Mouse (Mus musculus) frontal cortex, adult (tissue): ENCODE measurements around the gene Cpne6.

Source experiments
- ATAC-seq: cut with Nextera tagmentation; 2 replicates; pipeline ENCODE4 v1.9.2; 2017; ENCODE audit warnings: mild to moderate bottlenecking, moderate library complexity, mixed read lengths; ENCODE audit not compliant: low TSS enrichment

Cpne6 gene

DNA sequence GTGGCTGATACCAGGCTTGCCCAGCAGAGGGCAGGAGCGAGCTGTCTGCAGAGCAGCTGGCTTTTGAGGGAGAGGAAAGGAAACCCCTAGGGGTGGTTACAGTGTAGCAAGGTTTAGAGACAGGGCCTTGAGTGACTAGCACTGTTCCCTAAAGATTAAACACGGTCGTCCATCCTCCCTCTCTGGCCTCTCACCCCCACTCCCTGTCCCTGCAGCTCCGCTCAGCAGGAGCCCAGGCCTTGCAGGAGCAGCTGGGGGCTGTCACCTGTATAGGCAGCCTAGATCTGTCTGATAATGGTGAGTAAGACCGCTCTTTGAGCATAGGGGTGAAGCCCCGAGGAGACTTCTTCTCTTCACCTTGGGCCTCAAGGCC is 12.8 kb upstream of the Cpne6 start:
- peak; percentile 62 for ATAC-seq

DNA sequence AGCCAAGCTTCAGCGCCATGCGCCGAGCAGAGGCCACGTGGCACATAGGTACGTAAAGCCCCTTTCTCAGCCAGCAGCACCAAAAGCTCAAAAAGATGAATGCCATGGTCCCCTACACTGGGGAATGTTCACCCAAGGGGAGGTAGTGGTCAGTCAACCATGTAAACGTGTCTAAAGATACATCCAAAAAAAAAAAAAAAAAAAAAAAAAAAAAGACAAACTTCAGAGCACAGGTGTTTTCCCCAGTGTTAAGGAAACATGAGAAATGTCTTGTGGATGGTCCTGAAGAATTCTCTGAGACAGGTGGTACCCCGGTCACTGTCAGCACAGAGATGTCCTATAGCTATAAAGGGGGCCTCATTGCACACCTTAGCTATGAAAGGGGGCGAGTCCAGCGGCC is 4.6 kb upstream of the Cpne6 start:
- ATAC-seq = no peak

GRCm38 (mm10) chr14:55507801-55508200 is 2.4 kb upstream of the Cpne6 start:
- no peak for ATAC-seq

GRCm38 (mm10) chr14:55509540-55509939 is 705 bp upstream of the Cpne6 start:
- ATAC-seq = no peak

- peak; percentile 60 for ATAC-seq
Observed at GRCm38 (mm10) chr14:55511037-55511436, 792 bp downstream of the Cpne6 start.

DNA sequence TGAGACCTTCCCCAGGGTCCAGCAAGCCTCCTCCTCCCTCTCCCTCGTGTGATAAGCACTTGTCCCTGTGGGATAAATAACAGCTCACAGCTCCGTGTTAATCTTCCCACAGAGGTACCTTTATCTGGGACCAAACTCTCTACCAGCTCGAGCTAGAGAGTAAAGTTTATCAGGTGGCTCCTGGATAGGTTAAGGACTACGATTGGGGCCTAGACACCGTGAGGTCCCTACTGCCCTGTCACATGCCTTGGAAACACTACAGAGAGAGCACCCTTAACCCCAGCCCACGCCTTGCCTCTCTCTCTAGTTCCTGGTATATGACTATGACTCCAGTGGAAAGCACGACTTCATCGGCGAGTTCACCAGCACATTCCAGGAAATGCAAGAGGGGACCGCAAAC is 3.7 kb downstream of the Cpne6 start:
- ATAC-seq = no peak

- no peak for ATAC-seq
Observed at GRCm38 (mm10) chr14:55515846-55516245, 5.6 kb downstream of the Cpne6 start.

DNA sequence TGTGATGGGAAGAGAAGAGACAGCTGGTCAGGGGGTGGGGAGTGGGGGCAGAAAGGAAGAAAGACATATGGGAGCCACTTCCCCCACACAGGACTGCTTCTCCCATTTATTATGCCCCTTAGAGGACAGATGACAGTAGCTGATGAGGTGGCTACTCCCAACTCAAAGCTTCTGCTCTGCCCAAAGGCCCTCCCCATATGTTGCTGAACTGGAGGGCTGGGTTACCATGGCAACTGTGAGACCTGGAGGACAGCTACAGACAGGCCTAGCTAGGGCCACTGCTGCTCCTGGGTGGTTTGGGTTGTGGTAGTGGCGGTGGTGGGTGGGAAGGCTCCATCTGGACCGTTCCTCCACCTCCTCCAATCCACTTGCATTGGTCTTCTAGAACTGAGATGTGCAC is 8.7 kb downstream of the Cpne6 start:
- peak; percentile 68 for ATAC-seq

GRCm38 (mm10) chr14:55519604-55520003 is 9.4 kb downstream of the Cpne6 start:
- 0 out of 2 replicates have a peak, but pooled peaks have one; percentile 11 for ATAC-seq

- ATAC-seq = peak; percentile 41
Observed at GRCm38 (mm10) chr14:55520451-55521361, 10.5 kb downstream of the Cpne6 start.

DNA sequence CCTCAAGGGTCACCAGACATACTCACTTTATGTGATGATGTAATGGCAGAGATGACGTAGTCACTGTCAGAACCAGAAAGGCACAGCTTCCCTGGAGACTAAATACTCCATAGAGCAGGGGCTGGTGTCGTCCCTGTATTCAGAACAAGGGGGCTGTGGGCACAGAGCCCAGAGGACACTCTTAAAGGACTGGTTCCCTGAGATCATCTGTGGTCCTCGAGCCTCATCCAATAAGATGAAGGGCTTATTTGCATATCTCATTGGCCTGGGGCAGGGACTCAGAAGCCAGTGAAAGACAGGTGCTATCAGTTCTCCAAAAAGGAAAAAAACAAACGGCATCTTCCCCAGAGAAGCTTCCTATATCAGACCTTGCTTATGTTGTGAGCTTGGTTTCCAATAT is 13.8 kb downstream of the Cpne6 start:
- no peak for ATAC-seq

DNA sequence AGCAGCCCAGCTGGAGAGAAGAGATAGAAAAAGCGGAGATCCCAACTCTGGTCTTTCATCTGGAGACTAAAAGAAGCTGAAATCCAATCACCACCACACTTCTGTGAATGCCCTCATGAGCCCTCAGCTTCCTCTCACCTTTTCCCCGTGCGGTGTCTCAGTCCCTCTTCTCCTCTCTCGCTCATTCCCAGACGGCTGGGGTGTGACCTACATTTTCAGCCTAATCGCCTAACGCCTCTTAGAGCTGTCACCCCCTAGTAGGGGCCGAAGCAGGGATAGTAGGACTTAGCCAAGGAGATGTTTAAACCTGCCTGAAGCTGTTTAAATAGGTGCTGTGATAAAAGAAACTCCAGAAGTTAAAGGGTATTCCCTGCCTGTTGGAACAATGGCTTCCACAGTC is 14.5 kb downstream of the Cpne6 start, which contains the start of gene Nrl:
Gene Nrl, minus strand, starts transcription at position 197 of the 400 bp plus-strand sequence.
- ATAC-seq = no peak

- no peak for ATAC-seq
Observed at GRCm38 (mm10) chr14:55526674-55527073, 16.4 kb downstream of the Cpne6 start.

DNA sequence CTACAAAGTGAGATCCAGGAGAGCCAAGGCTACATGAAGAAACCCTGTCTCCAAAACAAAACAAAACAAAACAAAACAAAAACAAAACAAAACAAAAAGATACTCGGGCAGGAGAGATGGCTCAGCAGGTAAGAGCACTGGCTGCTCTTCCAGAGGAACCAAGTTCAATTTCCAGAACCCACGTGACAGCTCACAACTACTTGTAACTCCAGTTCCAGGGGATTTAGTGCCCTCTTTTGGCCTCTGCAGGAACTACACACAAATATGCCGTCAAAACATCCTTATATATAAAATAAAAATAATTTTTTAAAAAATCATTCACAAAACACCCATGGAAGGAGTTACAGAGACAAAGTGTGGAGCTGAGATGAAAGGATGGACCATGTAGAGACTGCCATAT is 17.7 kb downstream of the Cpne6 start:
- no peak for ATAC-seq

DNA sequence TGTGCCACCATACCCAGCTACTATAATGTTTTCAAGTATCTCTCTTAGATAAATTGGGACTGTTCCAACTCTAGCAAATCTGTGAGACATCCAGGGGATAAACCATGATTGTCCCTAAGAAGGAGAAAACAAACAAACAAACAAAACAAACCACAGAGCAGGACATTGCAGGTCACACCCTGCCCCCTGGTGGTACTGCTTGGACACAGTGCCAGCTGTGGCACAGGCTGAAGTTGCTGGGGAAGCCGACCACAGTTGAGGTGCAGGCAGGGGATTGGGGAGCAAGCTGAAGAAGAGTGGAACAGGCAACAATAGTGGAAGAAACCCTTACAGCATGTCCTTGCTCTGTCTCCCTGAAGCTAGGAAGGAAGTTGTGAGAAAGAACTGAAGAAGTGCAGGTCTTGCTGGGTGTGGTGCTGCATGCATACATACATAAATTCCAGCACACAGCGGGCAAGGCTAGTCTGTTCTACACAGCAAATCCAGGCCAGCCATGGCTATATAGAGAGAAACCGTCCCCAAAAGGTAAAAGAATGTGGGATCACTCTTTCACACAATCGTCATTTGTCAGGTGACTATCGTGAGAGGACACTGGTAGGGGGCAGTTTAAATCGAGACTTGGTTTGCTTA is 26.0 kb downstream of the Cpne6 start:
- no peak for ATAC-seq

DNA sequence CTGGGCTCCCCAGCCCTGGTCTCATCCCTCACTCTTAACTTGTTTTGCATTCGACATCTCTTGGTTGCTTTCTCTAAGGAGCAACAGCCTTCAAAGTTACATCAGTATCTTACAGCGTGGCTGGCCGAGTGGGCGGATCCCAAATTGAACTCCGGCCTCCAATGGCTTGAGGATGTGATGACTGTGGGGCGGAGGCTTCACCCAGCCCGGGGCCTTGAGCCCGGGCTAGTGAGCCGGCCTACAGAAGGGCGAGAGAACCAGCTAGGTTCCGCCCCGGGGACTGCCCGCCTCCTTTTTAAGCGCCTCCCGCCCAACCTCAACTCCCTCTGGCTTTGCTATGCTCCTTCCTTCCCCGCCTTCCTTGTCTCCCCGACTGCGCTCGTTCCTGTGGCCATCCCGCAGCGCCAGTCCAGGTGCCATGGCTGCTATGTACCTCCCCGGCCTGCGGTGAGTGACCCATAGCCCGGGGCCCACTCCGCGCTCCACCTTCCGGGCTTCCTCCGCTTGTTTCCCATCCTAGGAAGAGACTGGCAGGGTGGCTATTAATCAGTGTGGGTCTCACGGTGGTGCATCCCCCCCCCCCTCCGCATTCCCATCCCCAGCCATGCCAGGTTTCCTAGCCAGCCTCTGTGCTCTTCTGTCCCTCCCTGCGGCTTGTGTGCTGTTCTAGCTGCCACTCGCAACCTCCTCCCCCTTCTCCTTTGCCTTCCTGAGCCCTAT is 30.0 kb downstream of the Cpne6 start, which contains the start of gene Pck2:
Gene Pck2, plus strand, starts transcription at position 200 of the 720 bp plus-strand sequence.
- ATAC-seq = peak; percentile 83

- peak; percentile 45 for ATAC-seq
Observed at GRCm38 (mm10) chr14:55540787-55541321, 30.6 kb downstream of the Cpne6 start.

DNA sequence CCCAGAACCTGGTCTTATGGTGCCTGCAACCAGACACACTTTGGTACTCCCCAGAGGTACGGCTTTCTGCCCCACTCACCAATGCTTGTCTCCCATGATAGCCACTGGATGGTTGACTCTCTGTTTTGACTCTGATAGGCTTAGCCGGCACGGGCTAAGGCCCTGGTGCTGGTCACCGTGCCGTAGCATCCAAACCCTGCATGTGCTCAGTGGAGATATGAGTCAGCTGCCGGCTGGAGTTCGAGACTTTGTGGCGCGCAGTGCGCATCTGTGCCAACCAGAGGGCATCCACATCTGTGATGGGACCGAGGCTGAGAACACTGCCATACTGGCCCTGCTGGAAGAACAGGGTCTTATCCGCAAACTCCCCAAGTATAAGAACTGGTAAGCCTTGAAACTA is 32.0 kb downstream of the Cpne6 start:
- no peak for ATAC-seq

- no peak for ATAC-seq
Observed at GRCm38 (mm10) chr14:55544334-55544733, 34.1 kb downstream of the Cpne6 start.

- no peak for ATAC-seq
Observed at GRCm38 (mm10) chr14:55550191-55550590, 39.9 kb downstream of the Cpne6 start.

DNA sequence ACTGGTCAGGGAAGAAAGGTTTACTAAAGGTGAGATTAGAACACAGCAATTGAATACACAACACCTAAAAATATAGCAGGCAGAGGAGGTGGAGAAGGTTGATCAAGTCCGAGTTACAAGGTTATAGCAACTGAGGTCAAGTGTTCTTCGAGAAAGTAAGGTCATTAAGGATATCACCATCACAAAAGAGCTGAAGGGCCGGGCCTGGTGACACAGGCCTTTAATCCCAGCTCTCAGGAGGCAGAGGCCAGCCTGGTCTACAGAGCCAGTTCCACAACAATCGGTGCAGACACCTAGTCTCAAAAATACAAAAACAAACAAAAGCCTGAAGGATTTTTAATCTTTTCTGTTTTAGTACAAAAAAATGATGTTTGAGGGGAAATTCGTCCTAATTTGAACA is 41.1 kb downstream of the Cpne6 start:
- no peak for ATAC-seq

- no peak for ATAC-seq
Observed at GRCm38 (mm10) chr14:55551794-55552193, 41.5 kb downstream of the Cpne6 start.
